Mouse (Mus musculus) forebrain, embryonic 13.5 days (tissue): Measurements from ENCODE around the gene Foxo3. TPM values are rescaled to one million over a fixed set of nuclear protein-coding genes. Genes with fewer than 3 reads are reported as not detected.

ENCODE experiments used
- ATAC-seq: fragments of 200-750 bp; cut with Nextera tagmentation; 2 replicates; pipeline ENCODE4 v1.8.0; 2017
- H3K27ac ChIP-seq: fragments of 300-500 bp; sonication (generic); 2 replicates; pipeline ENCODE4 v1.5.1; 2015; ENCODE audit warnings: inconsistent platforms, mild to moderate bottlenecking, moderate library complexity
- H3K27me3 ChIP-seq: fragments of 300-500 bp; sonication (generic); 2 replicates; pipeline ENCODE4 v1.6.1; 2015; ENCODE audit warnings: mild to moderate bottlenecking, inconsistent platforms
- H3K36me3 ChIP-seq: fragments of 300-500 bp; sonication (generic); 2 replicates; pipeline ENCODE4 v1.6.1; 2015; ENCODE audit warnings: mild to moderate bottlenecking, inconsistent platforms; ENCODE audit not compliant: poor library complexity, severe bottlenecking
- H3K4me1 ChIP-seq: fragments of 300-500 bp; sonication (generic); 2 replicates; pipeline ENCODE4 v1.6.1; 2015; ENCODE audit warnings: inconsistent platforms
- H3K4me2 ChIP-seq: fragments of 300-500 bp; sonication (generic); 2 replicates; pipeline ENCODE4 v1.6.1; 2015; ENCODE audit warnings: inconsistent platforms, mild to moderate bottlenecking, moderate library complexity
- H3K4me3 ChIP-seq: fragments of 300-500 bp; sonication (generic); 2 replicates; pipeline ENCODE4 v1.5.1; 2015; ENCODE audit warnings: mild to moderate bottlenecking, inconsistent platforms
- H3K9ac ChIP-seq: fragments of 300-500 bp; sonication (generic); 2 replicates; pipeline ENCODE4 v1.6.1; 2015; ENCODE audit warnings: mild to moderate bottlenecking, inconsistent platforms
- H3K9me3 ChIP-seq: fragments of 300-500 bp; sonication (generic); replicated peaks from 2 replicates; pipeline ENCODE4 v1.6.1; 2016; ENCODE audit warnings: inconsistent platforms
- WGBS: fragments of 180-500 bp; shearing (Covaris S2); methylation state at CpG from one replicate; pipeline ENCODE4 v1.1.7; 2015; 5-methylcytosine and 5-hydroxymethylcytosine counted together
- polyA plus RNA-seq: library from polyadenylated mRNA; unstranded; fragments of >200 nt; fragmentation: Nextera tagmentation; extraction: Ambion mirVana; gene quantifications from 2 replicates; pipeline ENCODE4 v1.2.1, GENCODE M21; 2015

Foxo3 gene
- polyA plus RNA-seq: 3.4 and 3.8 TPM in 2 replicates

GRCm38 (mm10) chr10:42276507-42277345 is at the start of gene Foxo3:
Gene Foxo3, minus strand, starts transcription at chr10:42276755.
- peaks cover 35% of the 10 kb centered on the region for H3K4me1 ChIP-seq
- peak; percentile 77 for ATAC-seq
- under 1% methylated on average over 80 of the region's 88 CpGs for WGBS

GRCm38 (mm10) chr10:42325305-42325704 is 48.8 kb upstream of the Foxo3 start:
- Histone ChIP-seq H3K27me3 (peaks cover 3% of the 10 kb centered on the region; the same call in 1 of the 2 replicates), H3K4me2 (no peak overlapping the region), H3K36me3 (no peaks in the 10 kb centered on the region), H3K4me1 (peaks cover 8% of the 10 kb centered on the region; the same call in 1 of the 2 replicates), H3K27ac (no peak overlapping the region), H3K4me3 (no peak overlapping the region), H3K9me3 (no peaks in the 10 kb centered on the region), H3K9ac (no peak overlapping the region)
- no peak for ATAC-seq
- 70% methylated on average over 10 of the region's 10 CpGs for WGBS

More at GRCm38 (mm10) chr10:42276507-42277345, at the start of gene Foxo3:
- H3K9ac ChIP-seq: peak within 1 kb of the TSS; percentile 77
- H3K4me2 ChIP-seq: peak within 1 kb of the TSS; percentile 99
- peak within 1 kb of the TSS; percentile 68 for H3K4me3 ChIP-seq
- H3K27ac ChIP-seq: peak within 1 kb of the TSS; percentile 99
- peaks cover 26% of the 10 kb centered on the region for H3K27me3 ChIP-seq
- H3K36me3 ChIP-seq: no peaks in the 10 kb centered on the region
- no peaks in the 10 kb centered on the region for H3K9me3 ChIP-seq

GRCm38 (mm10) chr10:42323978-42324377 is 47.4 kb upstream of the Foxo3 start:
- Histone ChIP-seq H3K4me3 (no peak overlapping the region), H3K9ac (no peak overlapping the region), H3K27me3 (peaks cover 3% of the 10 kb centered on the region; the same call in 1 of the 2 replicates), H3K36me3 (no peaks in the 10 kb centered on the region), H3K9me3 (no peaks in the 10 kb centered on the region), H3K27ac (no peak overlapping the region), H3K4me2 (no peak overlapping the region), H3K4me1 (peaks cover 8% of the 10 kb centered on the region; the same call in 1 of the 2 replicates)
- no peak for ATAC-seq

- H3K27me3 ChIP-seq: no peaks in the 10 kb centered on the region
- ATAC-seq: no peak
- H3K36me3 ChIP-seq: no peaks in the 10 kb centered on the region
- H3K4me1 ChIP-seq: no peaks in the 10 kb centered on the region
- H3K9me3 ChIP-seq: no peaks in the 10 kb centered on the region
- no peak overlapping the region for H3K9ac ChIP-seq
- H3K4me2 ChIP-seq: no peak overlapping the region
- H3K27ac ChIP-seq: no peak overlapping the region
- H3K4me3 ChIP-seq: no peak overlapping the region
- WGBS: 90% methylated on average over 22 of the region's 22 CpGs
These were observed 36.7 kb upstream of the Foxo3 start for GRCm38 (mm10) chr10:42313222-42313786.

- no peaks in the 10 kb centered on the region for H3K4me1 ChIP-seq
- WGBS: 42% methylated on average over 1 of the region's 1 CpGs
- H3K9me3 ChIP-seq: no peaks in the 10 kb centered on the region
- no peak overlapping the region for H3K4me2 ChIP-seq
- no peaks in the 10 kb centered on the region for H3K27me3 ChIP-seq
- ATAC-seq: no peak
- H3K27ac ChIP-seq: no peak overlapping the region
- no peak overlapping the region for H3K4me3 ChIP-seq
- H3K36me3 ChIP-seq: no peaks in the 10 kb centered on the region
- H3K9ac ChIP-seq: no peak overlapping the region
These were observed 36.0 kb upstream of the Foxo3 start for GRCm38 (mm10) chr10:42312557-42312956.

DNA sequence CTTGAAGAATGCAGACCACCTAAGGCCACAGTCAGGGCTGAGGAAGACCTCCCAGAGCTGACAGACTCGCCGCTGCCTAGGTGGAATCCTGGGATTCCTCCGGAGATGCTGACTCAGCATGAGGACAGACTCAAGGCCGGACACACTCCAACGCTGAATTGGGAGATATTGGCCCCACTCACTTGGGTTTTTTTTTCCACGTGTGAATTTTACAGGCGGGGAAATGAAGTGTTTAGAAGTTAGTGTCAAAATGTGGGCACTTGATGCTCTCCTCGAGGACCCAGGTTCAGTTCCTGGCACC is 32.1 kb upstream of the Foxo3 start:
- WGBS: 35% methylated on average over 8 of the region's 8 CpGs
- no peak; the same call in 1 of the 2 replicates for ATAC-seq
- Histone ChIP-seq H3K9ac (peak overlapping the region; percentile 14; the same call in 1 of the 2 replicates), H3K4me3 (peak overlapping the region; percentile 12), H3K27ac (no peak overlapping the region), H3K9me3 (no peaks in the 10 kb centered on the region), H3K4me1 (no peaks in the 10 kb centered on the region), H3K27me3 (no peaks in the 10 kb centered on the region), H3K36me3 (no peaks in the 10 kb centered on the region), H3K4me2 (peak overlapping the region; percentile 48)

GRCm38 (mm10) chr10:42307980-42308686 is 31.6 kb upstream of the Foxo3 start:
- 6% methylated on average over 20 of the region's 20 CpGs for WGBS
- no peaks in the 10 kb centered on the region for H3K4me1 ChIP-seq
- ATAC-seq: peak; percentile 85

GRCm38 (mm10) chr10:42306422-42306821 is 29.9 kb upstream of the Foxo3 start:
- Histone ChIP-seq H3K4me3 (no peak overlapping the region), H3K9me3 (no peaks in the 10 kb centered on the region), H3K4me2 (no peak overlapping the region), H3K27me3 (no peaks in the 10 kb centered on the region), H3K4me1 (no peaks in the 10 kb centered on the region), H3K36me3 (no peaks in the 10 kb centered on the region), H3K27ac (no peak overlapping the region), H3K9ac (no peak overlapping the region)
- ATAC-seq: no peak
- 88% methylated on average over 8 of the region's 8 CpGs for WGBS

More at GRCm38 (mm10) chr10:42307980-42308686, 31.6 kb upstream of the Foxo3 start:
- Histone ChIP-seq H3K36me3 (no peaks in the 10 kb centered on the region), H3K27ac (no peak overlapping the region), H3K4me2 (peak overlapping the region; percentile 48), H3K9me3 (no peaks in the 10 kb centered on the region), H3K9ac (peak overlapping the region; percentile 14; the same call in 1 of the 2 replicates), H3K4me3 (peak overlapping the region; percentile 12), H3K27me3 (no peaks in the 10 kb centered on the region)

DNA sequence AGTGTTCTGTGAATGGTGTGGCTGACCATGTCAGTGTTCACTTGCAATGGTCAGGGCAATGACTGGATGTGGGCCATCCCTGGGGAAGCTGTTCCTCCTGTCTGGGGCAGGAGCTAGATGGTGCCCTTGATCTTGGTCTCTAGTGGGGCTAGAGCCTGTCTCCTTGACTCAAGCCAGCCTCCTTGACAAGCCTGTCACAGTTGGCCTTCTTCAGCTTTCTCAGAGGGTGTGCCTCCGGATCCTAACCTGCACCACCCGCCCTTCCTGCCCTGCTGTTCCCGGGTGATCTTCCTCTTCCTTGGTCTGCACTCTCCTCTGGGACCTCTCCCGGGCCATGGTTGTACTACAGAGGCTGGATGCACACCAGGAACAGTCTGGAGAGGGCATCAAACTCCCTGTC is 24.2 kb upstream of the Foxo3 start:
- no peak overlapping the region for H3K4me2 ChIP-seq
- H3K36me3 ChIP-seq: no peaks in the 10 kb centered on the region
- WGBS: 77% methylated on average over 4 of the region's 4 CpGs
- H3K9me3 ChIP-seq: peaks cover 5% of the 10 kb centered on the region; the same call in 1 of the 2 replicates
- ATAC-seq: no peak
- no peaks in the 10 kb centered on the region for H3K27me3 ChIP-seq
- H3K9ac ChIP-seq: no peak overlapping the region
- no peak overlapping the region for H3K27ac ChIP-seq
- H3K4me3 ChIP-seq: no peak overlapping the region
- H3K4me1 ChIP-seq: no peaks in the 10 kb centered on the region

DNA sequence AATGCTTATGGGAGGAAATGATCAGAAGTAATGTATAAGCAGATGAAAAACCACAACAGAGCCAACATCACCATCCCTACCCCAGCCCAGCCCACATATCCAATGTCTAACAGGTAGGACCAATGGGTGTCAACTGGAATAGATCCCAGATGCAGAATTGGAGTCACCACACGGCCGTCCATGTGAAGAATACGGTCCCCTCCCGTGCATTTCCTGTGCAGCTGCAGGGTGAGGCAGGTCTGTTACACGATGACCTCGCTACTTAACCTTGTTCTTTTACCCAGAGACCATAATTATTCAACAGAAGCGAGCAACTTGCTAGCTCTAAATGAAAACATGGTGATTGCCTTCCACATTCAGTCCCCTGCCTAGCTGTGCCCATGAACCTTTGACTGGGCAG is 23.4 kb upstream of the Foxo3 start:
- peaks cover 5% of the 10 kb centered on the region; the same call in 1 of the 2 replicates for H3K9me3 ChIP-seq
- no peaks in the 10 kb centered on the region for H3K36me3 ChIP-seq
- no peak overlapping the region for H3K9ac ChIP-seq
- 75% methylated on average over 7 of the region's 7 CpGs for WGBS
- ATAC-seq: no peak
- H3K4me1 ChIP-seq: no peaks in the 10 kb centered on the region
- H3K27me3 ChIP-seq: no peaks in the 10 kb centered on the region
- no peak overlapping the region for H3K27ac ChIP-seq
- no peak overlapping the region for H3K4me2 ChIP-seq
- no peak overlapping the region for H3K4me3 ChIP-seq

DNA sequence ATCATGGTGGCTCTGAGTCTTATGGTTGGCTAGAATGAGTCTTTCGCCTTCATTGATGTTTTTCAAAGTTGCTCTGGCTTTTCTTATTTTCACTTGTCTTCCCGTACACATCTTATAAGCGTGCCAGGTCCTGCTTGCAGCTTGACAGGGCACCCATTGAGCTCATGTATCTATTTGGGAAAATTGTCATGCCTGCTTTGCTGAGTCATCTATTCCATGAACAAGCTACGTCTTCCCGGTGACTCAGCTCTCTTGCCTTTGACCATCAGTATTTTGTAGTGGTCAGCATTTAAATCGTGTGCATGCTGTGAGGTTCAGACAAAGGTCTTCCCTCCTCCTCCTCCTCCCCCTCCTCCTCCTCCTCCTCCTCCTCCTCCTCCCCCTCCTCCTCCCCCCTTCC is 22.9 kb upstream of the Foxo3 start:
- H3K4me2 ChIP-seq: no peak overlapping the region
- no peaks in the 10 kb centered on the region for H3K27me3 ChIP-seq
- H3K4me1 ChIP-seq: no peaks in the 10 kb centered on the region
- no peak overlapping the region for H3K27ac ChIP-seq
- ATAC-seq: no peak
- no peak overlapping the region for H3K9ac ChIP-seq
- 80% methylated on average over 6 of the region's 6 CpGs for WGBS
- H3K9me3 ChIP-seq: peaks cover 5% of the 10 kb centered on the region; the same call in 1 of the 2 replicates
- no peaks in the 10 kb centered on the region for H3K36me3 ChIP-seq
- no peak overlapping the region for H3K4me3 ChIP-seq

DNA sequence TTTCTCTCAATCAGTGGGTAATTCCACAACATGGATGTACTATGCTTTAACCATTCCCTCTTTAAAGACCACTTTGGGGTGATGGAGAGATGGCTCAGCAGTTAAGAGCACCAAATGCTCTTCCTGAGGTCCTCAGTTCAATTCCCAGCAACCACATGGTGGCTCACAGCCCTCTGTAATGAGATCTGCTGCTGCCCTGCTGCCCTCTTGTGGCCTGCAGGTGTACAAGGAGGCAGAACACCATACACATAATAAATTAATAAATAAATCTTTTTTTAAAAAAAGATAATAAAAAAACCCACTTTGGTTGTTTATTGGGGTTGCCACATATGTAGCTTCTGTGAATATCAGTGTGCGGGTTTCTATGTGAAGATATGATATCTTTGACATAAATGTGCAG is 21.4 kb upstream of the Foxo3 start:
- H3K27me3 ChIP-seq: no peaks in the 10 kb centered on the region
- no peak overlapping the region for H3K4me2 ChIP-seq
- H3K27ac ChIP-seq: no peak overlapping the region
- ATAC-seq: no peak
- H3K4me3 ChIP-seq: no peak overlapping the region
- no peak overlapping the region for H3K9ac ChIP-seq
- WGBS: 92% methylated on average over 1 of the region's 1 CpGs
- no peaks in the 10 kb centered on the region for H3K4me1 ChIP-seq
- no peaks in the 10 kb centered on the region for H3K36me3 ChIP-seq
- peaks cover 5% of the 10 kb centered on the region; the same call in 1 of the 2 replicates for H3K9me3 ChIP-seq
